Mouse (Mus musculus) liver, embryonic 12.5 days (tissue): ENCODE data around the gene Art4. TPM values are rescaled to one million over a fixed set of nuclear protein-coding genes. Genes with fewer than 3 reads are reported as not detected.

Source experiments
- ATAC-seq: fragments of 200-750 bp; cut with Nextera tagmentation; 2 replicates; pipeline ENCODE4 v1.8.0; 2017; ENCODE audit warnings: moderate number of reproducible peaks, mild to moderate bottlenecking, moderate library complexity
- H3K27ac ChIP-seq: fragments of 300-500 bp; sonication (generic); 2 replicates; pipeline ENCODE4 v1.5.1; 2016; ENCODE audit warnings: mild to moderate bottlenecking
- H3K27me3 ChIP-seq: fragments of 300-500 bp; sonication (generic); replicated peaks from 2 replicates; pipeline ENCODE4 v1.6.1; 2016; ENCODE audit warnings: mild to moderate bottlenecking, moderate library complexity
- H3K36me3 ChIP-seq: fragments of 300-500 bp; sonication (generic); 2 replicates; pipeline ENCODE4 v1.6.1; 2016; ENCODE audit warnings: mild to moderate bottlenecking, moderate library complexity
- H3K4me1 ChIP-seq: fragments of 300-500 bp; sonication (generic); 2 replicates; pipeline ENCODE4 v1.6.1; 2016
- H3K4me2 ChIP-seq: fragments of 300-500 bp; sonication (generic); 2 replicates; pipeline ENCODE4 v1.6.1; 2016; ENCODE audit warnings: mild to moderate bottlenecking, moderate library complexity
- H3K4me3 ChIP-seq: fragments of 300-500 bp; sonication (generic); 2 replicates; pipeline ENCODE4 v1.5.1; 2016; ENCODE audit warnings: mild to moderate bottlenecking, moderate library complexity
- H3K9ac ChIP-seq: fragments of 300-500 bp; sonication (generic); 2 replicates; pipeline ENCODE4 v1.6.1; 2016; ENCODE audit warnings: mild to moderate bottlenecking, moderate library complexity
- H3K9me3 ChIP-seq: fragments of 300-500 bp; sonication (generic); replicated peaks from 2 replicates; pipeline ENCODE4 v1.6.1; 2016; ENCODE audit warnings: mild to moderate bottlenecking, moderate library complexity
- WGBS: fragments of 180-500 bp; shearing (Covaris S2); methylation state at CpG from one replicate; pipeline ENCODE4 v1.1.7; 2016; ENCODE audit not compliant: insufficient replicate concordance; 5-methylcytosine and 5-hydroxymethylcytosine counted together
- polyA plus RNA-seq: library from polyadenylated mRNA; unstranded; fragments of >200 nt; fragmentation: Nextera tagmentation; extraction: Ambion mirVana; gene quantifications from 2 replicates; pipeline ENCODE4 v1.2.1, GENCODE M21; 2016

Gene Art4
- 26.3 and 27.0 TPM in 2 replicates for polyA plus RNA-seq

DNA sequence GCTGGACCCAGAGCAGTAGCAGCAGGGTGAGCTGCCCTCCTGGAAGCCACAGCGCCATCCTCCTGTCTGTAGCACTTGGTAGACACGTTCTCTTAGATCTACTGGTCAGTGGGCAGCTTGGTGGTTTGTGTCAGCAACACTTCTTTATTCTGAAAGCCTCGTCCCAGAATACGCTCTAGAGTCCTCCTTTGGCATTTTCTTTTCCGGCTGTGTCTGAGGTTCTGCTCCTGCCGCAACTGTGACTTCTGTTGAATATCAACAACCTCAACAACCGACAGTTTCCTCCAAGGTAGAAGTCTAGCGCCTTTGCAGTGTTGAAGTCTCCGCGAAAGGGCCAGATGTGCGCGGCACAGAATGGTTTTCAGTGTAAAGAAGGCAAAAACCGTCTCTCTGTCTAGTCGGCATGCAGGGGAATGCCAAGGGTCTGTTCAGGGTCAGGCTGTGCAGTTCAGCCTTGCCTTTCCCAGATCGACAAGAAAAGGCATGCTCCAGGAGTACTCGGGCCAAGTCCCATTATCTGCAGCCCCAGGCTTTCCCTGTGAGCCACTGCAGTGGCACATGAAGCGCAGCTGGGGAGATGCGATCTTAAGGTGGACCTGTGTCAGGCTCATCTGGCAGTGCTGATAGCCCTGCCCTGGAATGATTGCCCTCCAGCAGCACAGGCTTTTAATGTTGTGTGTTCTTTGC, at the start of gene Art4:
Gene Art4, minus strand, starts transcription at position 548 of the 687 bp plus-strand sequence.
- H3K4me1 ChIP-seq: peaks cover 78% of the 10 kb centered on the region
- H3K27ac ChIP-seq: peak within 1 kb of the TSS; percentile 98
- no peaks in the 10 kb centered on the region for H3K9me3 ChIP-seq
- peak within 1 kb of the TSS; percentile 70 for H3K4me2 ChIP-seq
- H3K9ac ChIP-seq: peak within 1 kb of the TSS; percentile 83
- H3K36me3 ChIP-seq: peaks cover 29% of the 10 kb centered on the region
- 8% methylated on average over 18 of the region's 18 CpGs for WGBS
- peak; percentile 98 for ATAC-seq
- H3K4me3 ChIP-seq: peak within 1 kb of the TSS; percentile 73
- H3K27me3 ChIP-seq: no peaks in the 10 kb centered on the region

DNA sequence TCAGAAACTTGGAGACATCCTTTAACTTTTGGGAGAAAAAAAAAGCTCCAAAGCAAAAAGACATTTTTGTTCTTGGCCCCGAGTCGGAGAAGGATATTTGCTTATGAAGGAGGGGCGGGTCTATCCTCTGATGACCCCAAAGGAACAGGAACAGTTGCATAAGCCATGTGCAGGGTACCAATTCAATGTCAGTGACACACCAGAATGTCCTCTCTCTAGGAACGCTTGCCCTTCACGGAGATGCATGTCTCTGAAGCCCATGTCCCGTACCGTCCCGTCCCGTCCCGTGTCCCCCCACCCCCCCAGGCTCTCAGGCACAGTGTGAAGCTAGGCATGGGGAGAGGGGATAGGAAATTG, 49.4 kb upstream of the Art4 start:
- H3K27ac ChIP-seq: no peak overlapping the region
- H3K4me3 ChIP-seq: no peak overlapping the region
- H3K27me3 ChIP-seq: no peaks in the 10 kb centered on the region
- H3K9ac ChIP-seq: no peak overlapping the region
- H3K4me1 ChIP-seq: 0 out of 2 replicates have a peak, but pooled peaks cover 8% of the 10 kb centered on the region
- H3K4me2 ChIP-seq: no peak overlapping the region
- no peaks in the 10 kb centered on the region for H3K36me3 ChIP-seq
- WGBS: 78% methylated on average over 10 of the region's 10 CpGs
- ATAC-seq: no peak
- H3K9me3 ChIP-seq: no peaks in the 10 kb centered on the region

DNA sequence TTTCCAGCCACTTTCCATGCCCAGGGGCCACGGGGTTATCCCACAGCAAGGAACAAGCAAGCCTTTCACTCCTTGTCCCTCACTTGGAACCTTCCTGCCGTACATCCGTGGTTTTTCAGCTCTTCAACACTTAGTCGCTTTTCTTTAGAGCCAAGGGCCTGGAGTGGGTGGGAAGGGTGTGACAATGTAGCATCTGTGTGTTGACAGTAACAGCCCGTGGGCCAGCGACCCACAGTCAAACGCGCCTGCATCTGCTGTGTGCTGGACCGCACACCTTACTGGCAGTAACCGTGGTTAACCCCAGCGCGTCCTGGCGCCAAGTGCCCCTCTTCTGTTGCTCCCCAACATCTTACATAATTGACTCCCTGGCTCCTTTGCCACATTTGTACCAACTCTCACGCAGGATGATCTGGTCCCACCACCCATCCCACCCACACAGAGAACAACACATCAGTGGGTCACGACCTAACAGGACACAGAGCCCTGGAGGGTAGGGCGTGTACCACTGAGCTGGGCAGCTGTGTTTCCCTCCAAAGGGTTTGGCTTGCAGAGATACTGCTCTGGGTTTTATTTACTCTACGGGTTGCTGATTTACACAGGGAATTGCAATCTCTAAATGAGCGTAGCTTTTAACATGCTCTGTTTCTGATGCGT, 48.9 kb upstream of the Art4 start:
- H3K27me3 ChIP-seq: no peaks in the 10 kb centered on the region
- 71% methylated on average over 19 of the region's 19 CpGs for WGBS

DNA sequence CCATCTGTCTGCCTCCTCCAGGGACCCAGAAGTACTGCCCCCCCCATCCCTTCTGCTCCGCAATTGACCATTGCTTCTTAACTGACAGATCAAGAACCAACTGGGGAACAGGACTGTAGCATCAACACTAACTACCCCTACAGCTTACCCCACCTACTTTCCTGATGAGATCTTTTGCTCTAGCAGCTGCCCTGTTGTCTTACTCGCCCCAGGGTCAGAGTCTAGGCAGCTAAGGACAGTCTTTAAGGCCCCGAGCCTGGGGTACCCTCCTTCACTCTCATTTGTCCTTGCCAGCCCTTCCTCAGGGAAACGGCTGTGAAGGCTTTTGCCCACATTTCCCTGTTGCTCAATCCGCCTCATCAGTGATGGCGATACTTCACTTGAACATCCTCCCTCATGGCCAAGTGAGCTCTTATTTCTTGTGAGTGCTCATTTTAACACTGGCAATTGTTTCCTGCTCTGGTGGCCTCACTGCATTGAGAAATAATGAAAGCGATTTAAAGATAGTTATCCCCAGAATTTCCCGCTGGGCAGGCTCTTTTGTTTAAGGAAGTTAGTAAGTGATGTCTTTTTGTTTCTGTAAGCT, 46.4 kb upstream of the Art4 start:
- Histone ChIP-seq H3K4me2 (no peak overlapping the region), H3K4me3 (no peak overlapping the region), H3K9ac (no peak overlapping the region), H3K9me3 (no peaks in the 10 kb centered on the region), H3K27me3 (no peaks in the 10 kb centered on the region), H3K36me3 (no peaks in the 10 kb centered on the region), H3K4me1 (peaks cover 19% of the 10 kb centered on the region), H3K27ac (no peak overlapping the region)
- ATAC-seq: no peak
- 41% methylated on average over 8 of the region's 8 CpGs for WGBS

More for the DNA sequence above, 48.9 kb upstream of the Art4 start:
- H3K9me3 ChIP-seq: no peaks in the 10 kb centered on the region
- H3K4me2 ChIP-seq: no peak overlapping the region
- no peaks in the 10 kb centered on the region for H3K36me3 ChIP-seq
- peaks cover 11% of the 10 kb centered on the region; the same call in 1 of the 2 replicates for H3K4me1 ChIP-seq
- H3K27ac ChIP-seq: no peak overlapping the region
- no peak overlapping the region for H3K9ac ChIP-seq
- no peak for ATAC-seq
- H3K4me3 ChIP-seq: no peak overlapping the region

DNA sequence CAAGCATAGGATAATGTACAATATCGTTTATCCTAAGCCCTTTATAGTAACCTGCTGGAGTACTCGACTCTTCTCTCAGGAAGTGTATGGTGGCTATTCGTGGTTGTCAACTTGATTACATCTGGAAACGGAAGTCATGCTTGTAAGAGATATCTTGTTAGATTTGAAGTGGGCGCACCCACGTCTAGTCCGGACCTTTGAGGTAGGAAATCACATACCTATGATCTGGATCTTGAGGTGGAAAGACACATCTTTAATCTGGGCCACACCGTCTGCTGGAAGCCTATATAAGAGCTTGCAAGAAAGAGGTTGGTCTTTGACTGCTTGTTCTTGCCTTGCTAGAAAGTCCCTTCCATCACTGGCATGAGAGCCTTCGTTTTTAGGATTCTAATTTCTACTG, 45.0 kb upstream of the Art4 start:
- H3K4me1 ChIP-seq: peaks cover 19% of the 10 kb centered on the region
- H3K9me3 ChIP-seq: no peaks in the 10 kb centered on the region
- no peak for ATAC-seq
- WGBS: 30% methylated on average over 9 of the region's 9 CpGs
- no peak overlapping the region for H3K9ac ChIP-seq
- no peak overlapping the region for H3K4me2 ChIP-seq
- H3K27ac ChIP-seq: no peak overlapping the region
- H3K36me3 ChIP-seq: no peaks in the 10 kb centered on the region
- H3K27me3 ChIP-seq: no peaks in the 10 kb centered on the region
- H3K4me3 ChIP-seq: no peak overlapping the region

DNA sequence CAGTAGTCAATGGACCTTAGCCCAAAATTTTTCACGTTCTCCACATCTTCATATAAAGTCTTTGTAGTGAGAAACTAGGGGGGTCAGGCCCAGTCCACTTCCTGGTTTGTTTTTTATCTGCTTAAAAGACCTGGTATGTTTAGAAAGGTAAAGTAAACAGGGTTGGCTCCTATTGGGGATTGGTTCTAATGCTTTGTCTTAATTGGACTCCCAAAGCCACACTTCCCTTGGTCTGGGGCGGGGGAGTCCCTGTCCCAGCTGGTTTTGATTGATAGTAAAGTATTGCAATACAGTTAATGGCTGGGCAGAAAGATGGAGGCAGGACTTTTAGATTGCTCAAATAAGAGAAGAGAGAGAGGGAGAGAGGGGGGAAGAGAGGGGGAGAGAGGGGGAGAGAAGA, 43.5 kb upstream of the Art4 start:
- H3K4me3 ChIP-seq: no peak overlapping the region
- H3K36me3 ChIP-seq: no peaks in the 10 kb centered on the region
- no peak overlapping the region for H3K27ac ChIP-seq
- H3K27me3 ChIP-seq: no peaks in the 10 kb centered on the region
- no peak overlapping the region for H3K9ac ChIP-seq
- ATAC-seq: 0 out of 2 replicates have a peak, but pooled peaks have one; percentile 30
- no peak overlapping the region for H3K4me2 ChIP-seq
- WGBS: 34% methylated on average over 2 of the region's 2 CpGs
- H3K4me1 ChIP-seq: peaks cover 19% of the 10 kb centered on the region
- no peaks in the 10 kb centered on the region for H3K9me3 ChIP-seq

DNA sequence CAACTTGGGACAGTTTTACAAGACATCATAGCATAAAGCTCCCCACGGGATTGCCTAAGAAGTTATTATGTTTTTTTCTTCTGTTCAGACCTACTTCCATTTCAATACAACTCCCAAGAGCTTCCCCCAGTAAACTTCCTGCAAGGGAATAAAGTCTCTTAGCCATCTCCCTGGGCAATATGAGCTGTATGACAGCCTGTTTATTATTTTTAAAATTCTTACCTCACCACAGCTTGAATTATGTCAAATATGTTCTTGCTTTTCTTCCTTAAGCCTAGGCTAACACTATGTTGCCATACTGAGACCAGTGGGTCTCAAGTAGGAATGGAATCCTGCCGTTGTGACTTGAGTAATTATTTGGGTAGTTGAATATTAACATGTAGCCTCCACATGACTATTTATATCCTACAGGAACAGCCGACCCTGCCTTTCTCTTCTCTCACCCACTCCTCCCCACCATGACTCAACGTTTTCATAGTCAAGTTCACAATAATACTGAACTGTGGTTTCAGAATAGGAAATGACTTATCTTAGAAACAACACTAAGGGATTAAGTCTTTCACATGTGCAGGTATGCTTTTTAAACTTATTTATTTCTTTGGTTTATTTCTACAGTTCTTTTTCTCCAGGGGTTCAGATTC, 43.0 kb upstream of the Art4 start:
- Histone ChIP-seq H3K36me3 (no peaks in the 10 kb centered on the region), H3K27me3 (no peaks in the 10 kb centered on the region), H3K4me1 (peaks cover 19% of the 10 kb centered on the region), H3K4me2 (no peak overlapping the region), H3K4me3 (no peak overlapping the region), H3K9ac (no peak overlapping the region), H3K9me3 (no peaks in the 10 kb centered on the region), H3K27ac (no peak overlapping the region)
- no peak for ATAC-seq
- WGBS: 21% methylated on average over 4 of the region's 4 CpGs

DNA sequence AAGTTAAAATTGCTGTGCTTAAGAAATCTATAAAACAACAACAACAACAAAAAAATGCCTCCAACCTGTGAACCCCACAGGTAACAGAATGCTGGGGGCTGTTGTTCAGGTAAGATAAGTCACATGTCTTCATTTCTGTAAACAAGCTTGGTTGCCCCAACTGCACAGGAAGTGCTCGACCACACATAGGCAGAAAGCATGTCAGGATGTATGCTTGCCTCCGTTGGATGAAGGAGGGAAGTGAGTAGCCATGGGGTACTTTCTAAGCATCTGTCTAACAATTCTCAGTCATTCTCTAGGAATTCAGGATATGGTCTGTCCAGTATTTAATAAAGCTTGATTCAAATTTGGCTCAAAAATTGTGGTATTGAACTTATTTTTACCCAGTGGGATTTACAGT, 41.4 kb upstream of the Art4 start:
- Histone ChIP-seq H3K36me3 (no peaks in the 10 kb centered on the region), H3K9me3 (no peaks in the 10 kb centered on the region), H3K4me1 (peaks cover 22% of the 10 kb centered on the region), H3K4me3 (no peak overlapping the region), H3K27ac (no peak overlapping the region), H3K27me3 (no peaks in the 10 kb centered on the region), H3K4me2 (no peak overlapping the region), H3K9ac (no peak overlapping the region)
- 28% methylated on average over 2 of the region's 2 CpGs for WGBS
- no peak for ATAC-seq

DNA sequence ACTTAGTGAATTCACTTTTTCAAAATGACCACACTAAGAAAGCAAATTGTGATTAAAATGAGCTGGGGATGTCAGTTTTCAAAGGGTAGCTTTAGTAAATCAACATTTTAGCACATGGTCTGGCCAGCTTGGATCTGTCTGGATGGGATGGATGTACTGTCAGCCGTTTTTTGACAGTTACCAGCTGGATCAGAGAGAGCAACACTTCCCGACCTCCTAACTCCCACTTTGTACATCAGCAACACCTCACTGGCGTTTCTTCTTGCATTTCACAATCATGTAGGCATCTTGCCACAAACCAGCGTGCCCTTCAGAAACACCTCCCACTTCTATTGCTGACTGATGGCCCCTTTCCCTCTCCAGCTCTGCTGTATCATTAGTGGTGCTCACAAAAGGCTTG, 40.7 kb upstream of the Art4 start:
- H3K27me3 ChIP-seq: no peaks in the 10 kb centered on the region
- H3K27ac ChIP-seq: no peak overlapping the region
- H3K9ac ChIP-seq: no peak overlapping the region
- H3K9me3 ChIP-seq: no peaks in the 10 kb centered on the region
- H3K36me3 ChIP-seq: no peaks in the 10 kb centered on the region
- no peak for ATAC-seq
- H3K4me2 ChIP-seq: no peak overlapping the region
- WGBS: 37% methylated on average over 4 of the region's 4 CpGs
- no peak overlapping the region for H3K4me3 ChIP-seq
- H3K4me1 ChIP-seq: peaks cover 26% of the 10 kb centered on the region

DNA sequence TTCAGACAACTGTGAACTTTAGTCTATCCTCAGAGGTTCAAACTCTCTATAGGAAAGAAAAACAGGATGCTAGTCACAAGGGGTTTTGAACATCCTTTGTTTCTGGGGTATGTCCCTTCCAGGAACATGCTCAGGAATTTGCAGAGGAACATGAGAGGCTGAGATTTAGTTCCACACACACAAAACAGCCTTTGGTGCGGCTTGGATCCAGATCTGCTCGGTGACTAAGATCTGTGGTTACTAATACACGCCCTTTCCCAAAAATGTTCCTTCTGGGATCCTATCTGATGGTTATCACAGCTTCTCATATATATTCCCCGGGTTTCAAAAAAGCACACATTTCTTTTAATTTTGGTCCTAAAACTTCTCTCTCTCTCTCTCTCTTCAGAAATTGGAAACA, 40.3 kb upstream of the Art4 start:
- no peak overlapping the region for H3K27ac ChIP-seq
- no peaks in the 10 kb centered on the region for H3K27me3 ChIP-seq
- no peak overlapping the region for H3K4me2 ChIP-seq
- ATAC-seq: no peak
- H3K9ac ChIP-seq: no peak overlapping the region
- WGBS: 58% methylated on average over 4 of the region's 4 CpGs
- peaks cover 26% of the 10 kb centered on the region for H3K4me1 ChIP-seq
- no peaks in the 10 kb centered on the region for H3K36me3 ChIP-seq
- no peak overlapping the region for H3K4me3 ChIP-seq
- H3K9me3 ChIP-seq: no peaks in the 10 kb centered on the region

DNA sequence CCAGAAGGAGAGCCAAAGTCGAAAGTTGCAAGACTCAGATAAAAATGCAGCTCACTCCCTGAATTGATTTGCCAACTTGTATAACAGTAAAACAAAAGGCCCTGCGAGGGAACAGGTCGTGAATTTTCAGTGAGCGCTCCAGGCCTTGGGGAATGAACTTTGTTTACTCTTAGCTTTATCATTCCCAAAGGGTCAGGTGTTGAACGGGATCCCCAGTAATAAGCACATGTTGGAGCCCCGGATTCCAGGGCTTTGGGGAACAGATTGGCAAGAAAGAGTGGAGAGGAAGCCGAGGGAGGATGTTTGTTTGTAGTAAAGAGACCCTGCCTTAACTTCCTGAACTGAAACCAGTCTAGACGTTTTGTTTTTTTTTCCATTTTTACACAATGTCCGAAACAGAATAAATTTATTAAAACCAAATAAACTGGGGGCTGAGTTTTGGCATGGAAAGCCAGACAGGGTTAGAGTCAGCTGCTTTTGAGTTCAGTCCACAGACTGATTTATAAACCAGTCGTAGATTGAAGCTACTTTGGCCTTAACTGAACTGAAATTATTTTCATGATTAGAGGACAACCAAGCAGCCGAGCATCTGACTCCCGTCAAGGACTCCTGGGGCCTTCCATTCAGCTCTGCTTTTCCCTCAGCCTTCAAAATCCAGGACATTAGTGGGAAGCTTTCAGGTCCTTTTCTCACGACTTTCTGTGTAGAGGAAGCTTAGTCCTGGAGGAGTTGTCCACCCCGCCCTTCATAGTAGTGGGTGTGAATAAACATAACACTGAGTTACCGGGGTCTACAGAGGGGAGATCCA, 37.2 kb upstream of the Art4 start:
- Histone ChIP-seq H3K9me3 (no peaks in the 10 kb centered on the region), H3K27ac (no peak overlapping the region), H3K9ac (no peak overlapping the region), H3K4me2 (no peak overlapping the region), H3K4me3 (no peak overlapping the region), H3K27me3 (no peaks in the 10 kb centered on the region), H3K36me3 (no peaks in the 10 kb centered on the region), H3K4me1 (peaks cover 18% of the 10 kb centered on the region)
- WGBS: 51% methylated on average over 15 of the region's 15 CpGs
- ATAC-seq: no peak
